Mouse (Mus musculus) hindbrain, postnatal 0 days (tissue): Measurements from ENCODE around the gene Tmem259. TPM values are rescaled to one million over a fixed set of nuclear protein-coding genes. Genes with fewer than 3 reads are reported as not detected.

Experiments used
- ATAC-seq: fragments of 200-750 bp; cut with Nextera tagmentation; 2 replicates; pipeline ENCODE4 v1.8.0; 2017; ENCODE audit warnings: mild to moderate bottlenecking, moderate TSS enrichment, moderate library complexity
- DNase-seq: peaks from one replicate; pipeline ENCODE4 v3.0.0-alpha.2; 2015; ENCODE audit warnings: low spot score
- H3K27ac ChIP-seq: fragments of 300-500 bp; sonication (generic); 2 replicates; pipeline ENCODE4 v1.5.1; 2014; ENCODE audit warnings: mild to moderate bottlenecking
- H3K27me3 ChIP-seq: fragments of 300-500 bp; sonication (generic); 2 replicates; pipeline ENCODE4 v1.6.1; 2014; ENCODE audit warnings: low read length, mixed read lengths; ENCODE audit not compliant: insufficient read depth
- H3K36me3 ChIP-seq: fragments of 300-500 bp; sonication (generic); 2 replicates; pipeline ENCODE4 v1.6.1; 2014; ENCODE audit warnings: low read length, mixed read lengths; ENCODE audit not compliant: insufficient read depth
- H3K4me1 ChIP-seq: fragments of 300-500 bp; sonication (generic); 2 replicates; pipeline ENCODE4 v1.6.1; 2014; ENCODE audit warnings: antibody characterized with exemption, low read length, mixed read lengths; ENCODE audit not compliant: insufficient read depth
- H3K4me2 ChIP-seq: fragments of 300-500 bp; sonication (generic); 2 replicates; pipeline ENCODE4 v1.6.1; 2014; ENCODE audit warnings: low read depth, mild to moderate bottlenecking, low read length, moderate library complexity, mixed read lengths
- H3K4me3 ChIP-seq: fragments of 300-500 bp; sonication (generic); 2 replicates; pipeline ENCODE4 v1.5.1; 2014; ENCODE audit warnings: low read length
- H3K9ac ChIP-seq: fragments of 300-500 bp; sonication (generic); replicated peaks from 2 replicates; pipeline ENCODE4 v1.6.1; 2014; ENCODE audit warnings: mild to moderate bottlenecking, low read length, moderate library complexity, mixed read lengths
- H3K9me3 ChIP-seq: fragments of 300-500 bp; sonication (generic); 2 replicates; pipeline ENCODE4 v1.6.1; 2016; ENCODE audit warnings: low read length, mixed read lengths
- CTCF ChIP-seq: IDR thresholded peaks from 2 replicates; pipeline ENCODE4 v1.5.1; 2016; ENCODE audit warnings: antibody characterized with exemption, control low read depth, low read depth
- WGBS: fragments of 180-500 bp; shearing (Covaris S2); extraction: QIAGEN DNeasy Blood & Tissue Kit; methylation state at CpG from one replicate; pipeline ENCODE4 v1.1.7; 2014; 5-methylcytosine and 5-hydroxymethylcytosine counted together
- polyA plus RNA-seq: library from polyadenylated mRNA; unstranded; fragments of >200 nt; fragmentation: Nextera tagmentation; extraction: Ambion mirVana; gene quantifications from 2 replicates; pipeline ENCODE4 v1.2.1, GENCODE M21; 2015
- total RNA-seq: library from RNA; depleted of rRNA; stranded (reverse); fragments of >200 nt; gene quantifications from 2 replicates; pipeline ENCODE4 v1.2.3, GENCODE M21; 2014; rRNA removed

Gene Tmem259
- total and polyA plus RNA-seq, 2 experiments from 2014 or later, result 25.6 to 179 TPM

DNA sequence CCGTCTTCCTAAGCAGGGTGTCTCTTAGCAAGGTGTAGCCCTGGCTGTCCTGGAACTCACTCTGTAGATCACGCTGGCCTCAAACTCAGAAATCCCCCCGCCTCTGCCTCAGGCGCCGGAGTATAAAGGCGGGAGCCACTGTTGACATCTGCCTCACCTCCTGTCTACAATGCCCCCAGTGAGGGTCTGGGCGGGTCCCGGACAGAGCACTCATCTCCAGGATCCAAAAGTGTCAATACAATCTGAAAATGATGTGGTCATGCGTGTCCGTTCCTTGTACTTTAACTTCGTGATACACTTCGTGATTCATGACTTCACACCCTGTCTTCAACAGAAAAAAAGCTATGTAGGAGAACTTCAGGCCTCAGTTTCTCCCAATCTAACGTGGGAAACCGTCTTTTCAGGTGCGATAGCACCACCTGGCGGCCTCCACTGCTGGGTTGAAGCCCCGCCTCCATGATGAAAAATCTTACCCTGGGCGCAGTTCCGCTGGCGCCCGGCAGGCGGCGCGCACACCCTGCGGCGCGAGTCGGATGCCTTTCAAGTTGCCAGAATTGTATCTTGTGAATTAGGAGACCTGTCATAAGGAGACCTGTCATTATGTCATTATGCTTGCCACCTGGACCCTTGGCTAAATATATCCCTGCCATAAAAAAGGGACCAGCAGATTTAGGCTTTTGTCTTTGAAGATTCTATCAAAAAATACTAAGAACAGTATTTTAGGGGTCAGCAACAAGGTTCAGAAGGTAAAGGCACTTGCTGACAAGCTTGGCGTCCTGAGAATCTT lies 58.9 kb downstream of the Tmem259 start:
- peak overlapping the region; percentile 96 for H3K4me2 ChIP-seq
- H3K9ac ChIP-seq, result no peak overlapping the region
- no peak overlapping the region for H3K27ac ChIP-seq
- no peak overlapping the region for H3K4me3 ChIP-seq
- 10% methylated on average over 29 of the region's 29 CpGs for WGBS
- peaks cover 30% of the 10 kb centered on the region for H3K27me3 ChIP-seq
- DNase-seq (peak; percentile 94), ATAC-seq (peak; percentile 3; the same call in 1 of the 2 replicates)
- no peaks in the 10 kb centered on the region for H3K36me3 ChIP-seq
- peaks cover 13% of the 10 kb centered on the region; the same call in 1 of the 2 replicates for H3K4me1 ChIP-seq
- H3K9me3 ChIP-seq, result no peaks in the 10 kb centered on the region
- peak; percentile 100 for TF ChIP-seq CTCF

Other genes starting within 250 kb of the Tmem259 start
Only the 30 nearest of the 33 such genes appear.
- gene Rnf126, start 217.4 kb downstream of the Tmem259 start, total RNA-seq, result 112 and 120 TPM in 2 replicates
- gene Rnf126, start 217.4 kb downstream of the Tmem259 start, polyA plus RNA-seq, result 108 and 119 TPM in 2 replicates
- gene Fstl3, start 207.1 kb downstream of the Tmem259 start, total RNA-seq, result 2.6 and 3.3 TPM in 2 replicates
- gene Fstl3, start 207.1 kb downstream of the Tmem259 start, polyA plus RNA-seq, result 3.1 and 3.2 TPM in 2 replicates
- 0.54 and 1.8 TPM in 2 replicates for gene Prss57, start 193.4 kb downstream of the Tmem259 start, total RNA-seq
- gene Prss57, start 193.4 kb downstream of the Tmem259 start, polyA plus RNA-seq, result 0.13 and 0.33 TPM in 2 replicates
- 156 and 157 TPM in 2 replicates for gene Palm, start 190.8 kb downstream of the Tmem259 start, total RNA-seq
- gene Palm, start 190.8 kb downstream of the Tmem259 start, polyA plus RNA-seq, result 221 and 242 TPM in 2 replicates
- gene Misp, start 163.3 kb downstream of the Tmem259 start, total RNA-seq, result 0.05 and 0.22 TPM in 2 replicates
- gene Misp, start 163.3 kb downstream of the Tmem259 start, polyA plus RNA-seq, result 0.33 TPM in 1 of 2 replicates, not detected in the other
- 166 and 173 TPM in 2 replicates for gene Ptbp1, start 129.9 kb downstream of the Tmem259 start, total RNA-seq
- gene Ptbp1, start 129.9 kb downstream of the Tmem259 start, polyA plus RNA-seq, result 58.9 and 65.5 TPM in 2 replicates
- 9.4 and 20.5 TPM in 2 replicates for gene Prtn3, start 109.9 kb downstream of the Tmem259 start, total RNA-seq
- gene Prtn3, start 109.9 kb downstream of the Tmem259 start, polyA plus RNA-seq, result 11.6 and 11.8 TPM in 2 replicates
- gene Plppr3, start 109.7 kb downstream of the Tmem259 start, total RNA-seq, result 487 and 541 TPM in 2 replicates
- gene Plppr3, start 109.7 kb downstream of the Tmem259 start, polyA plus RNA-seq, result 268 and 283 TPM in 2 replicates
- gene Elane, start 98.1 kb downstream of the Tmem259 start, total RNA-seq, result not detected in 2 replicates
- 0.24 TPM in 1 of 2 replicates, not detected in the other for gene Elane, start 98.1 kb downstream of the Tmem259 start, polyA plus RNA-seq
- not detected in 2 replicates for gene Cfd, start 93.5 kb downstream of the Tmem259 start, total RNA-seq
- gene Cfd, start 93.5 kb downstream of the Tmem259 start, polyA plus RNA-seq, result not detected in 2 replicates
- gene Med16, start 75.4 kb downstream of the Tmem259 start, total RNA-seq, result 71.4 and 82.2 TPM in 2 replicates
- 43.2 and 48.4 TPM in 2 replicates for gene Med16, start 75.4 kb downstream of the Tmem259 start, polyA plus RNA-seq
- not detected in 2 replicates for gene Gm26602, start 73.5 kb downstream of the Tmem259 start, total RNA-seq
- 4.9 and 17.2 TPM in 2 replicates for gene Gm26602, start 73.5 kb downstream of the Tmem259 start, polyA plus RNA-seq
- gene Kiss1r, start 67.4 kb downstream of the Tmem259 start, total RNA-seq, result 7.7 and 9.4 TPM in 2 replicates
- gene Kiss1r, start 67.4 kb downstream of the Tmem259 start, polyA plus RNA-seq, result 3.4 and 3.9 TPM in 2 replicates
- 111 and 133 TPM in 2 replicates for gene R3hdm4, start 63.1 kb downstream of the Tmem259 start, total RNA-seq
- 252 and 267 TPM in 2 replicates for gene R3hdm4, start 63.1 kb downstream of the Tmem259 start, polyA plus RNA-seq
- 9.7 and 10.1 TPM in 2 replicates for gene Arid3a, start 57.3 kb downstream of the Tmem259 start, total RNA-seq
- gene Arid3a, start 57.3 kb downstream of the Tmem259 start, polyA plus RNA-seq, result 2.5 and 2.6 TPM in 2 replicates
- gene Wdr18, start 24.2 kb downstream of the Tmem259 start, total RNA-seq, result 74.6 and 81.6 TPM in 2 replicates
- 109 TPM in 2 replicates for gene Wdr18, start 24.2 kb downstream of the Tmem259 start, polyA plus RNA-seq
- gene Grin3b, start 13.6 kb downstream of the Tmem259 start, total RNA-seq, result 0.68 and 0.97 TPM in 2 replicates
- gene Grin3b, start 13.6 kb downstream of the Tmem259 start, polyA plus RNA-seq, result 0.20 and 0.51 TPM in 2 replicates
- gene Cnn2, start 4.3 kb upstream of the Tmem259 start, total RNA-seq, result 17.2 and 17.9 TPM in 2 replicates
- 15.0 and 16.4 TPM in 2 replicates for gene Cnn2, start 4.3 kb upstream of the Tmem259 start, polyA plus RNA-seq
- 11.6 and 19.1 TPM in 2 replicates for gene Abca7, start 12.2 kb upstream of the Tmem259 start, total RNA-seq
- gene Abca7, start 12.2 kb upstream of the Tmem259 start, polyA plus RNA-seq, result 2.3 and 2.4 TPM in 2 replicates
- gene Arhgap45, start 32.3 kb upstream of the Tmem259 start, total RNA-seq, result 2.9 and 3.3 TPM in 2 replicates
- 1.7 and 1.8 TPM in 2 replicates for gene Arhgap45, start 32.3 kb upstream of the Tmem259 start, polyA plus RNA-seq
- gene Polr2e, start 55.5 kb upstream of the Tmem259 start, total RNA-seq, result 93.3 and 100 TPM in 2 replicates
- gene Polr2e, start 55.5 kb upstream of the Tmem259 start, polyA plus RNA-seq, result 143 TPM in 2 replicates
- gene Gpx4, start 62.8 kb upstream of the Tmem259 start, total RNA-seq, result 373 and 379 TPM in 2 replicates
- 757 and 762 TPM in 2 replicates for gene Gpx4, start 62.8 kb upstream of the Tmem259 start, polyA plus RNA-seq
- gene Sbno2, start 121.2 kb upstream of the Tmem259 start, total RNA-seq, result 22.8 and 23.7 TPM in 2 replicates
- 6.9 and 7.8 TPM in 2 replicates for gene Sbno2, start 121.2 kb upstream of the Tmem259 start, polyA plus RNA-seq
- 86.4 and 86.6 TPM in 2 replicates for gene Stk11, start 131.5 kb upstream of the Tmem259 start, total RNA-seq
- 13.9 and 15.0 TPM in 2 replicates for gene Stk11, start 131.5 kb upstream of the Tmem259 start, polyA plus RNA-seq
- 273 and 303 TPM in 2 replicates for gene Atp5d, start 154.3 kb upstream of the Tmem259 start, total RNA-seq
- 733 and 736 TPM in 2 replicates for gene Atp5d, start 154.3 kb upstream of the Tmem259 start, polyA plus RNA-seq
- gene Cbarp, start 156.5 kb upstream of the Tmem259 start, total RNA-seq, result 270 and 288 TPM in 2 replicates
- 95.5 and 106 TPM in 2 replicates for gene Cbarp, start 156.5 kb upstream of the Tmem259 start, polyA plus RNA-seq
- gene Midn, start 163.9 kb upstream of the Tmem259 start, total RNA-seq, result 146 and 172 TPM in 2 replicates
- gene Midn, start 163.9 kb upstream of the Tmem259 start, polyA plus RNA-seq, result 14.7 and 15.8 TPM in 2 replicates
- gene Cirbp, start 181.7 kb upstream of the Tmem259 start, total RNA-seq, result 257 and 261 TPM in 2 replicates
- 730 and 732 TPM in 2 replicates for gene Cirbp, start 181.7 kb upstream of the Tmem259 start, polyA plus RNA-seq
- 2.6 and 3.2 TPM in 2 replicates for gene 1600002K03Rik, start 188.6 kb upstream of the Tmem259 start, total RNA-seq
- 4.3 and 4.4 TPM in 2 replicates for gene 1600002K03Rik, start 188.6 kb upstream of the Tmem259 start, polyA plus RNA-seq
- gene Efna2, start 195.2 kb upstream of the Tmem259 start, total RNA-seq, result 24.0 and 32.8 TPM in 2 replicates
- gene Efna2, start 195.2 kb upstream of the Tmem259 start, polyA plus RNA-seq, result 23.2 and 23.8 TPM in 2 replicates